Mouse (Mus musculus): ENCODE measurements around the gene Morc2b. TPM values are rescaled to one million over a fixed set of nuclear protein-coding genes. Genes with fewer than 3 reads are reported as not detected.
"Not testable (repeated sequence)": the region's sequence is repeated elsewhere in the genome, so short reads cannot be mapped to it uniquely, and the experiment has no call there.

Gene Morc2b
- not detected in 2 replicates for polyA plus RNA-seq (2016; fragmentation: Nextera tagmentation; extraction: Ambion mirVana)

DNA sequence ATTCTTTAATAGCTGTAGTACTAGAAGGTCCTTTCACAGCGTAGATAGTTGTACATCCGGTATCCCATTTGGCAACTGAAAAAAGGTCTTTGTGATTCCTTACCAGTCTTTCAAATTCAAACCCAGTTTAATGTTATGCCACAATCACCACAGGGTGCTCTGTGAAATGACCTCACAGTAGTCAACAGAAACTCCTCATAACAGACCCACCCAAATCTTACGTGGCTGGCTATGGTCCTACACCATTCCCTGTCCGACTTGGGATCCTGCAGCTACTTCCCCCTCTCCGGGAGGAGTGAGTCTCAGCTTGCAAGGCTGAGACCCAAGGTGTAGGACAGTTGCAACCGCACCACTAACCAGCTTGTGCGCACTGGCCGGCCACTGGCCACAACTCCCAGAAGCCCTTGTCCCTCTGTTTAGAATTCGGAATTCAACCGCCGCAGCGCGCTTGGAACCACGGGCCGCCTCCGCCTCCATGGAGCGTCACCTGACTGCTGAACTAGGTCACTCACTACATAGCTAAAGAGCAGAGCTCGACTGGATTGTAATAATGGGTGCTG, at the start of gene Morc2b:
TSS of gene Morc2b (minus strand) at position 423 of the 560 bp plus-strand sequence.
- no peak for ATAC-seq (ENCODE audit: insufficient number of reproducible peaks, low FRiP score)
- 65% methylated on average over 18 of the region's 18 CpGs for WGBS
- H3K27ac ChIP-seq (ENCODE audit: poor library complexity, severe bottlenecking): no peak within 1 kb of the TSS
- no peaks in the 10 kb centered on the region for H3K27me3 ChIP-seq (replicated peaks)
- H3K9me3 ChIP-seq (replicated peaks): peaks cover 13% of the 10 kb centered on the region; the same call in 1 of the 2 replicates
- no peak within 1 kb of the TSS for H3K9ac ChIP-seq
- no peaks in the 10 kb centered on the region for H3K4me1 ChIP-seq (replicated peaks)
- H3K4me2 ChIP-seq: no peak within 1 kb of the TSS
- no peaks in the 10 kb centered on the region for H3K36me3 ChIP-seq
- no peak within 1 kb of the TSS for H3K4me3 ChIP-seq

- ATAC-seq (ENCODE audit: insufficient number of reproducible peaks, low FRiP score); H3K9ac ChIP-seq; H3K4me3 ChIP-seq; H3K9me3 ChIP-seq (replicated peaks); H3K4me2 ChIP-seq; H3K36me3 ChIP-seq; H3K27me3 ChIP-seq (replicated peaks); H3K4me1 ChIP-seq (replicated peaks); H3K27ac ChIP-seq (ENCODE audit: poor library complexity, severe bottlenecking): not testable (repeated sequence)
- WGBS: 73% methylated on average over 1 of the region's 1 CpGs
Measured at GRCm38 (mm10) chr17:33168147-33168546, 28.7 kb upstream of the Morc2b start, which contains the start of gene Olfr55. Gene Olfr55 (plus strand): TSS chr17:33168447.

DNA sequence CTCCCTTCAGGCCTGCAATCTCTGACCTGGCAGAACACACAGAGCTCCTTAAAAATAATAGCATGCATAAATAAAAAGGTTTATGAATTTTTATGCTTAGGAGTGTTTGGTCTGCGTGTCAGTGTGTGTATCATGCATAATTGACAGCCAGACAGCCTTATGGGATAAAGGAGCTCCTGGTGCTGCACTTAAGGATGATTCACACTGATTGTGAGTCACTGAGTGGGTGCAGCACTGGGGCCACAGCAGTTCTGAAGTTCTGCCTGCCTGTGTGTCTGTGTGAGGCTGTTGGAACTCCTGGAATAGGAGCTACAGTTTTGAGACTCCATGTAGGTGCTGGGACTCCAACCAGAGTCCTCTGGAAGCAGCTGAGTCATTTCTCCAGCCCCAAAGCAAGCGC, 13.2 kb downstream of the Morc2b start:
- no peaks in the 10 kb centered on the region for H3K36me3 ChIP-seq
- no peak overlapping the region for H3K9ac ChIP-seq
- no peaks in the 10 kb centered on the region for H3K27me3 ChIP-seq (replicated peaks)
- 51% methylated on average over 2 of the region's 2 CpGs for WGBS
- H3K4me2 ChIP-seq: no peak overlapping the region
- H3K4me3 ChIP-seq: no peak overlapping the region
- no peak overlapping the region for H3K27ac ChIP-seq (ENCODE audit: poor library complexity, severe bottlenecking)
- H3K4me1 ChIP-seq (replicated peaks): no peaks in the 10 kb centered on the region
- peaks cover 4% of the 10 kb centered on the region; the same call in 1 of the 2 replicates for H3K9me3 ChIP-seq (replicated peaks)
- ATAC-seq (ENCODE audit: insufficient number of reproducible peaks, low FRiP score): no peak

- Histone ChIP-seq H3K9ac (no peak overlapping the region), H3K9me3 (replicated peaks) (peaks cover 4% of the 10 kb centered on the region; the same call in 1 of the 2 replicates), H3K27me3 (replicated peaks) (no peaks in the 10 kb centered on the region), H3K4me1 (replicated peaks) (no peaks in the 10 kb centered on the region), H3K4me2 (no peak overlapping the region), H3K36me3 (no peaks in the 10 kb centered on the region), H3K27ac (ENCODE audit: poor library complexity, severe bottlenecking) (no peak overlapping the region), H3K4me3 (no peak overlapping the region)
- no peak for ATAC-seq (ENCODE audit: insufficient number of reproducible peaks, low FRiP score)
Measured at GRCm38 (mm10) chr17:33124546-33124945, 14.9 kb downstream of the Morc2b start.

DNA sequence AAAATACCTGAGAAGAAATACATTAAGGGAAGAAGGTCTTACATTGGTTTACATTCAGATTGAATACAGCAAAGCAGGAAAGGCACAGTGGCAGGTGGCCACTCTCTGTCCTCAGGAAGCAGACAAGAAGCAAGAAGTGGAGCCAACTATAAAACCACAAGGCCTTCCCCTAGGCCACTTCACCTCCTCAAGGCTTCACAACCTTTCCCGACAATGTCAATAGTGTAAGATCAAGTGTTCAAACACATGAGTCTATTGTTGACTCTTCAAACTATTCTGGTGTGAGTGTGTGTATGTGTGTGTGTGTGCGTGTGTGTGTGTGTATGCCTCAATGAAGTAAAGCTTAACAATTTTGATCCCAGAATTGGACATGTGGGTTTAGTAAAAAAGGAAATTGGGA, 42.1 kb downstream of the Morc2b start:
- whole genome bisulfite sequencing: 93% methylated on average over 2 of the region's 2 CpGs
- H3K9ac ChIP-seq: no peak overlapping the region
- peaks cover 8% of the 10 kb centered on the region for H3K4me1 ChIP-seq (replicated peaks)
- no peak for ATAC-seq (ENCODE audit: insufficient number of reproducible peaks, low FRiP score)
- H3K9me3 ChIP-seq (replicated peaks): no peaks in the 10 kb centered on the region
- H3K4me3 ChIP-seq: no peak overlapping the region
- H3K27ac ChIP-seq (ENCODE audit: poor library complexity, severe bottlenecking): no peak overlapping the region
- H3K4me2 ChIP-seq: no peak overlapping the region
- H3K27me3 ChIP-seq (replicated peaks): no peaks in the 10 kb centered on the region
- H3K36me3 ChIP-seq: no peaks in the 10 kb centered on the region

DNA sequence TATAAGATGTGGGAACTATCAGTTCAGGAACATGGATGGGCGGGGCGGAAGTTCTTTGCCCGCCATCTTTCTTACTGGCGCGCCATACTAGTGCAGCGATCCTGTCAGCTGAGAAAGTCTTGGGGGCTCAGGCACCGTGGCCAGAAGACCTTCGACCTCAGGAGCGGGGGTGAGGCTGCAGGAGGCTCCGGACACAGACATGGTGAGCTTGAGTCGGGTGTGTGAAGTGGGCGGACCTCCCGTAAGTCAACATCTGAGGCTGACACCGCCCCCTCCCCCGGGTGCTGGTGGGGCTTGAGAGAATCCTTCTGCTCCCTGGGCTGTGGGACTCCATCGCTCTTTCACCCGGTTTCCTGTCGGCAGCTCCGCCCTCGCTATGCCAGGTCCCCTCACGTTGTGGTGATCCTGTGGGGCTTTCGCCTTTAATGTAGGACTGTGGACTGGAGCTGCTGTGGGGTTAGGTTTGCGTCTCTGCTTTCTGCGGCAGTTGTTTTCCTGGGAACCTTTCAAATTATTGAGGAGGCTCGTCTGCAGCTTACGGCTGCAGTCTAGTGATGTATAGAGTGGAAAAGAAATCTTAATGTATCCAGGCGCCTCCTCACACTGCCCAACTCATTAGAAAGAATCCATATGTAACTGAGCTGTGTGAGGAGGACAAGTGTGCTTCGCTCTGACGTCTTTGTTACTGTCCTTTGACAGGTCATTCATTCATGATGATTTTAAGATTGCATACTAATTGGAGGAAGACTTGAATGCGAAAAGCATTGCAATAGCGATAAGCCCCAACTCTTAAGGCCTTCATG, 46.9 kb downstream of the Morc2b start:
- H3K27me3 ChIP-seq (replicated peaks): no peaks in the 10 kb centered on the region
- no peaks in the 10 kb centered on the region for H3K36me3 ChIP-seq
- peak overlapping the region; percentile 74 for H3K4me2 ChIP-seq
- WGBS: 3% methylated on average over 31 of the region's 31 CpGs
- peak; percentile 71 for ATAC-seq (ENCODE audit: insufficient number of reproducible peaks, low FRiP score)
- peak overlapping the region; percentile 71 for H3K4me3 ChIP-seq
- peak overlapping the region; percentile 75 for H3K9ac ChIP-seq
- H3K9me3 ChIP-seq (replicated peaks): no peaks in the 10 kb centered on the region
- H3K4me1 ChIP-seq (replicated peaks): peaks cover 8% of the 10 kb centered on the region
- peak overlapping the region; percentile 85 for H3K27ac ChIP-seq (ENCODE audit: poor library complexity, severe bottlenecking)

DNA sequence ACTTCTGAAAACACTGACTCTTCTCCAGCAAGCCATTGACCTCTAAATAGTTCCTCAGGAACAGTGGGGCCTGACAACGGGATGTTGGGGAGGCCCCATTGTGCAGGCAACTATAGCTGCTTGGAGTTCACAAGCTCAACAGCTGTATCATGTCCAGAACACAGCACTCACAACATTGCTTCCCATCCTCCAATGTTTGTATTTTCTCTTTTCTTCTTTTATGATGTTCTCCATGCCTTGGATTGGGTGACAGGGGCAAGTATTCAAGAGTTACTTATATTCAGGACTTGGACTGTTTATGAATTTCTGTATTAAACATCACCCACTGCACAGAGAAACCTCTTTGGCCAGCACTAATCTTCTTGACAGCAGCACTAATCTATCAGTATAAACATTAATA, 47.9 kb downstream of the Morc2b start:
- Histone ChIP-seq H3K4me3 (no peak overlapping the region), H3K27me3 (replicated peaks) (no peaks in the 10 kb centered on the region), H3K9me3 (replicated peaks) (no peaks in the 10 kb centered on the region), H3K27ac (ENCODE audit: poor library complexity, severe bottlenecking) (no peak overlapping the region), H3K9ac (no peak overlapping the region), H3K4me1 (replicated peaks) (peaks cover 8% of the 10 kb centered on the region), H3K4me2 (no peak overlapping the region), H3K36me3 (no peaks in the 10 kb centered on the region)
- no peak for ATAC-seq (ENCODE audit: insufficient number of reproducible peaks, low FRiP score)
- 91% methylated on average over 1 of the region's 1 CpGs for WGBS

- peak; percentile 93 for ATAC-seq (ENCODE audit: insufficient number of reproducible peaks, low FRiP score)
- Histone ChIP-seq H3K9me3 (replicated peaks) (no peaks in the 10 kb centered on the region), H3K9ac (peak within 1 kb of the TSS; percentile 79), H3K27ac (ENCODE audit: poor library complexity, severe bottlenecking) (peak within 1 kb of the TSS; percentile 85), H3K4me2 (peak within 1 kb of the TSS; percentile 83), H3K4me1 (replicated peaks) (peaks cover 8% of the 10 kb centered on the region), H3K4me3 (peak within 1 kb of the TSS; percentile 81), H3K36me3 (no peaks in the 10 kb centered on the region), H3K27me3 (replicated peaks) (no peaks in the 10 kb centered on the region)
- 3% methylated on average over 34 of the region's 34 CpGs for WGBS
Measured at GRCm38 (mm10) chr17:33089220-33089949, 50.1 kb downstream of the Morc2b start, which contains the start of gene Zfp563. Gene Zfp563 (plus strand): TSS chr17:33089310.

DNA sequence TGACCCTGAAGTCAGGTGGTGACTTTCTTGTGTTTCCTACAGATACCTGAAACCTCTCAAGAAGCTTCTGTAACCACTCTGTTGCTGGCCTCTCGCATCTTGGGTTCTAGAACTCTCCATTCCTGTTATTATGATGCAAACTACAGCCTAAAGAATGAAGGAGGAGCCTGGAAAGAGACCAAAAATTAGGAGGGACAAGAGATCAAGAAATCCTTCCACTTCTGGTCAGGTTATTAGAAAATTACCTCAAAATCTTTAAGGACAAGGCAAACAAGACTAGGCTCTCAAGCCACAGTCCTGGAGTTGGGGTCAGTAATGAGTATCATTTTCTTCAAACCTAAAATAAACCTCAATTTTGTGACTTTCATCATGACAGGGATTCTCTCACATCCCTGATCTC, 71.5 kb downstream of the Morc2b start, which contains the start of gene 4921501E09Rik:
TSS of gene 4921501E09Rik (minus strand) at position 101 of the 400 bp plus-strand sequence.
- Histone ChIP-seq H3K27ac (ENCODE audit: poor library complexity, severe bottlenecking) (no peak within 1 kb of the TSS), H3K9ac (no peak within 1 kb of the TSS), H3K9me3 (replicated peaks) (no peaks in the 10 kb centered on the region), H3K36me3 (no peaks in the 10 kb centered on the region), H3K4me3 (no peak within 1 kb of the TSS), H3K27me3 (replicated peaks) (0 out of 2 replicates have a peak, but pooled peaks cover 3% of the 10 kb centered on the region), H3K4me2 (no peak within 1 kb of the TSS), H3K4me1 (replicated peaks) (no peaks in the 10 kb centered on the region)
- WGBS: 39% methylated on average over 1 of the region's 1 CpGs
- ATAC-seq (ENCODE audit: insufficient number of reproducible peaks, low FRiP score): no peak

Data from heart, embryonic 12.5 days (tissue).